Mouse (Mus musculus): ENCODE measurements around the gene Wfdc8. TPM values are rescaled to one million over a fixed set of nuclear protein-coding genes. Genes with fewer than 3 reads are reported as not detected.

The Wfdc8 gene
- not detected for polyA plus RNA-seq (2017; shearing (Covaris generic))

GRCm38 (mm10) chr2:164613471-164613870, at the start of gene Wfdc8, which contains the start of gene Wfdc6b:
Gene Wfdc8, minus strand, starts transcription at chr2:164613626.
Gene Wfdc6b, plus strand, starts transcription at chr2:164613522.

GRCm38 (mm10) chr2:164656483-164656882, 43.1 kb upstream of the Wfdc8 start, which contains the start of gene Wfdc9:
Gene Wfdc9, minus strand, starts transcription at chr2:164656583.

GRCm38 (mm10) chr2:164655858-164656257, 42.4 kb upstream of the Wfdc8 start, which contains the start of gene Wfdc10:
Gene Wfdc10, plus strand, starts transcription at chr2:164656046.

GRCm38 (mm10) chr2:164638696-164639095, 25.3 kb upstream of the Wfdc8 start, which contains the start of gene Wfdc16:
Gene Wfdc16, minus strand, starts transcription at chr2:164638796.

GRCm38 (mm10) chr2:164593494-164593893, 19.9 kb downstream of the Wfdc8 start, which contains the start of gene Eppin:
Gene Eppin, minus strand, starts transcription at chr2:164593594.

GRCm38 (mm10) chr2:164585025-164585725, 28.3 kb downstream of the Wfdc8 start, which contains the start of gene Wfdc6a:
Gene Wfdc6a, minus strand, starts transcription at chr2:164585447.

GRCm38 (mm10) chr2:164573359-164573758, 40.1 kb downstream of the Wfdc8 start, which contains the start of gene Spint3:
Gene Spint3, minus strand, starts transcription at chr2:164573459.

GRCm38 (mm10) chr2:164562391-164563188, 50.8 kb downstream of the Wfdc8 start, which contains the start of gene Wfdc2:
Gene Wfdc2, plus strand, starts transcription at chr2:164562413.

Other genes starting within 250 kb of the Wfdc8 start
- gene Slpi, start 224.5 kb downstream of the Wfdc8 start, polyA plus RNA-seq (2017; shearing (Covaris generic)): 4.8 TPM
- not detected for gene Rbpjl, start 210.5 kb downstream of the Wfdc8 start, polyA plus RNA-seq (2017; shearing (Covaris generic))
- gene Matn4, start 208.5 kb downstream of the Wfdc8 start, polyA plus RNA-seq (2017; shearing (Covaris generic)): not detected
- gene Sdc4, start 169.7 kb downstream of the Wfdc8 start, polyA plus RNA-seq (2017; shearing (Covaris generic)): 17.7 TPM
- 97.5 TPM for gene Sys1, start 156.7 kb downstream of the Wfdc8 start, polyA plus RNA-seq (2017; shearing (Covaris generic))
- 14.2 TPM for gene Gm20458, start 152.7 kb downstream of the Wfdc8 start, polyA plus RNA-seq (2017; shearing (Covaris generic))
- 0.25 TPM for gene Trp53tg5, start 139.9 kb downstream of the Wfdc8 start, polyA plus RNA-seq (2017; shearing (Covaris generic))
- gene Dbndd2, start 127.5 kb downstream of the Wfdc8 start, polyA plus RNA-seq (2017; shearing (Covaris generic)): 2.7 TPM
- 34.1 TPM for gene Pigt, start 116.1 kb downstream of the Wfdc8 start, polyA plus RNA-seq (2017; shearing (Covaris generic))
- 6.7 TPM for gene Wfdc2, start 51.2 kb downstream of the Wfdc8 start, polyA plus RNA-seq (2017; shearing (Covaris generic))
- gene Spint3, start 40.2 kb downstream of the Wfdc8 start, polyA plus RNA-seq (2017; shearing (Covaris generic)): not detected
- not detected for gene Wfdc6a, start 28.2 kb downstream of the Wfdc8 start, polyA plus RNA-seq (2017; shearing (Covaris generic))
- not detected for gene Eppin, start 20.0 kb downstream of the Wfdc8 start, polyA plus RNA-seq (2017; shearing (Covaris generic))
- not detected for gene Wfdc6b, start 104 bp downstream of the Wfdc8 start, polyA plus RNA-seq (2017; shearing (Covaris generic))
- not detected for gene Wfdc16, start 25.2 kb upstream of the Wfdc8 start, polyA plus RNA-seq (2017; shearing (Covaris generic))
- not detected for gene Wfdc10, start 42.4 kb upstream of the Wfdc8 start, polyA plus RNA-seq (2017; shearing (Covaris generic))
- not detected for gene Wfdc9, start 43.0 kb upstream of the Wfdc8 start, polyA plus RNA-seq (2017; shearing (Covaris generic))
- gene Wfdc11, start 60.5 kb upstream of the Wfdc8 start, polyA plus RNA-seq (2017; shearing (Covaris generic)): not detected
- not detected for gene Wfdc13, start 71.5 kb upstream of the Wfdc8 start, polyA plus RNA-seq (2017; shearing (Covaris generic))
- gene Spint4, start 84.9 kb upstream of the Wfdc8 start, polyA plus RNA-seq (2017; shearing (Covaris generic)): not detected
- not detected for gene Spint5, start 101.7 kb upstream of the Wfdc8 start, polyA plus RNA-seq (2017; shearing (Covaris generic))
- gene Wfdc3, start 132.3 kb upstream of the Wfdc8 start, polyA plus RNA-seq (2017; shearing (Covaris generic)): 0.11 TPM
- gene Dnttip1, start 132.4 kb upstream of the Wfdc8 start, polyA plus RNA-seq (2017; shearing (Covaris generic)): 67.0 TPM
- gene Ube2c, start 156.3 kb upstream of the Wfdc8 start, polyA plus RNA-seq (2017; shearing (Covaris generic)): 4.3 TPM
- gene Tnnc2, start 166.3 kb upstream of the Wfdc8 start, polyA plus RNA-seq (2017; shearing (Covaris generic)): not detected
- 5.7 TPM for gene Snx21, start 172.2 kb upstream of the Wfdc8 start, polyA plus RNA-seq (2017; shearing (Covaris generic))
- 39.1 TPM for gene Acot8, start 191.3 kb upstream of the Wfdc8 start, polyA plus RNA-seq (2017; shearing (Covaris generic))
- 6.1 TPM for gene Zswim3, start 191.5 kb upstream of the Wfdc8 start, polyA plus RNA-seq (2017; shearing (Covaris generic))
- 21.3 TPM for gene Zswim1, start 209.1 kb upstream of the Wfdc8 start, polyA plus RNA-seq (2017; shearing (Covaris generic))
- gene Spata25, start 214.9 kb upstream of the Wfdc8 start, polyA plus RNA-seq (2017; shearing (Covaris generic)): not detected
- 167 TPM for gene Ctsa, start 219.2 kb upstream of the Wfdc8 start, polyA plus RNA-seq (2017; shearing (Covaris generic))
- gene Neurl2, start 219.8 kb upstream of the Wfdc8 start, polyA plus RNA-seq (2017; shearing (Covaris generic)): 1.8 TPM
- 0.26 TPM for gene Pltp, start 244.1 kb upstream of the Wfdc8 start, polyA plus RNA-seq (2017; shearing (Covaris generic))